Mouse (Mus musculus): ENCODE measurements around the gene Serpina16. TPM values are rescaled to one million over a fixed set of nuclear protein-coding genes. Genes with fewer than 3 reads are reported as not detected.

Serpina16 gene
- not detected for polyA plus RNA-seq (2014; fragmentation: Illumina TruSeq; extraction: RNeasy Lipid Tissue Mini Kit (QIAGEN cat#74804); ENCODE audit: low read depth, low replicate concordance)

GRCm38 (mm10) chr12:103676039-103676438, at the start of gene Serpina16:
TSS of gene Serpina16 (minus strand) at chr12:103676139.

GRCm38 (mm10) chr12:103695429-103695828, 19.5 kb upstream of the Serpina16 start, which contains the start of gene Serpina1f:
TSS of gene Serpina1f (minus strand) at chr12:103695529.

GRCm38 (mm10) chr12:103656848-103657626, 18.9 kb downstream of the Serpina16 start, which contains the start of gene Serpina6:
TSS of gene Serpina6 (minus strand) at chr12:103657212.

GRCm38 (mm10) chr12:103631203-103631612, 44.7 kb downstream of the Serpina16 start, which contains the start of gene Serpina10:
TSS of gene Serpina10 (minus strand) at chr12:103631444.

Other genes starting within 250 kb of the Serpina16 start
- 32.7 TPM for gene Ifi27, start 241.9 kb downstream of the Serpina16 start, polyA plus RNA-seq (2014; fragmentation: Illumina TruSeq; extraction: RNeasy Lipid Tissue Mini Kit (QIAGEN cat#74804); ENCODE audit: low read depth, low replicate concordance)
- gene Ifi27l2a, start 232.5 kb downstream of the Serpina16 start, polyA plus RNA-seq (2014; fragmentation: Illumina TruSeq; extraction: RNeasy Lipid Tissue Mini Kit (QIAGEN cat#74804); ENCODE audit: low read depth, low replicate concordance) = 3.8 TPM
- not detected for gene Ifi27l2b, start 218.9 kb downstream of the Serpina16 start, polyA plus RNA-seq (2014; fragmentation: Illumina TruSeq; extraction: RNeasy Lipid Tissue Mini Kit (QIAGEN cat#74804); ENCODE audit: low read depth, low replicate concordance)
- 13.3 TPM for gene Ppp4r4, start 143.9 kb downstream of the Serpina16 start, polyA plus RNA-seq (2014; fragmentation: Illumina TruSeq; extraction: RNeasy Lipid Tissue Mini Kit (QIAGEN cat#74804); ENCODE audit: low read depth, low replicate concordance)
- gene Serpina10, start 44.7 kb downstream of the Serpina16 start, polyA plus RNA-seq (2014; fragmentation: Illumina TruSeq; extraction: RNeasy Lipid Tissue Mini Kit (QIAGEN cat#74804); ENCODE audit: low read depth, low replicate concordance) = 1.1 TPM
- gene Serpina6, start 18.9 kb downstream of the Serpina16 start, polyA plus RNA-seq (2014; fragmentation: Illumina TruSeq; extraction: RNeasy Lipid Tissue Mini Kit (QIAGEN cat#74804); ENCODE audit: low read depth, low replicate concordance) = 6.3 TPM
- gene Serpina1f, start 19.4 kb upstream of the Serpina16 start, polyA plus RNA-seq (2014; fragmentation: Illumina TruSeq; extraction: RNeasy Lipid Tissue Mini Kit (QIAGEN cat#74804); ENCODE audit: low read depth, low replicate concordance) = 480 TPM
- gene Serpina1d, start 97.5 kb upstream of the Serpina16 start, polyA plus RNA-seq (2014; fragmentation: Illumina TruSeq; extraction: RNeasy Lipid Tissue Mini Kit (QIAGEN cat#74804); ENCODE audit: low read depth, low replicate concordance) = 31.0 TPM
- 1.8 TPM for gene Serpina1b, start 154.2 kb upstream of the Serpina16 start, polyA plus RNA-seq (2014; fragmentation: Illumina TruSeq; extraction: RNeasy Lipid Tissue Mini Kit (QIAGEN cat#74804); ENCODE audit: low read depth, low replicate concordance)
- 8.7 TPM for gene Serpina1a, start 187.4 kb upstream of the Serpina16 start, polyA plus RNA-seq (2014; fragmentation: Illumina TruSeq; extraction: RNeasy Lipid Tissue Mini Kit (QIAGEN cat#74804); ENCODE audit: low read depth, low replicate concordance)
- 1.6 TPM for gene Serpina1c, start 228.7 kb upstream of the Serpina16 start, polyA plus RNA-seq (2014; fragmentation: Illumina TruSeq; extraction: RNeasy Lipid Tissue Mini Kit (QIAGEN cat#74804); ENCODE audit: low read depth, low replicate concordance)